Mouse (Mus musculus): ENCODE measurements around the gene Tsku. TPM values are rescaled to one million over a fixed set of nuclear protein-coding genes. Genes with fewer than 3 reads are reported as not detected.

Tsku gene
- polyA plus RNA-seq, 1 experiment = 1.7 TPM

GRCm38 (mm10) chr7:98345036-98345435, 16.1 kb downstream of the Tsku start:
- Histone ChIP-seq H3K4me3 (replicated peaks; ENCODE audit: insufficient read depth, low read depth, low read length) (no peak overlapping the region), H3K27ac (ENCODE audit: insufficient read depth, low read length) (no peak overlapping the region), H3K4me1 (ENCODE audit: control insufficient read depth, insufficient read depth, low read length) (no peaks in the 10 kb centered on the region), H3K27me3 (ENCODE audit: control insufficient read depth, insufficient read depth, low read length) (no peaks in the 10 kb centered on the region)
- TF ChIP-seq POLR2A (IDR thresholded peaks at IDR 0.05; ENCODE audit: borderline replicate concordance, insufficient read depth, low read length) (no peak), CTCF (IDR thresholded peaks at IDR 0.05; ENCODE audit: borderline replicate concordance, insufficient read depth, low read depth, low read length) (no peak)
- no peak for DNase-seq
- WGBS = 48% methylated on average over 6 of the region's 6 CpGs

- Histone ChIP-seq H3K4me1 (ENCODE audit: control insufficient read depth, insufficient read depth, low read length) (no peaks in the 10 kb centered on the region), H3K4me3 (replicated peaks; ENCODE audit: insufficient read depth, low read depth, low read length) (no peak overlapping the region), H3K27me3 (ENCODE audit: control insufficient read depth, insufficient read depth, low read length) (no peaks in the 10 kb centered on the region; the same call in 1 of the 2 replicates), H3K27ac (ENCODE audit: insufficient read depth, low read length) (no peak overlapping the region)
- TF ChIP-seq CTCF (IDR thresholded peaks at IDR 0.05; ENCODE audit: borderline replicate concordance, insufficient read depth, low read depth, low read length) (peak; percentile 55; the same call in 1 of the 2 replicates), POLR2A (IDR thresholded peaks at IDR 0.05; ENCODE audit: borderline replicate concordance, insufficient read depth, low read length) (no peak)
- WGBS = 31% methylated on average over 3 of the region's 3 CpGs
- peak in 1 of 2 experiments; percentile 40 for DNase-seq
Measured at GRCm38 (mm10) chr7:98344361-98344760, 16.8 kb downstream of the Tsku start.

DNA sequence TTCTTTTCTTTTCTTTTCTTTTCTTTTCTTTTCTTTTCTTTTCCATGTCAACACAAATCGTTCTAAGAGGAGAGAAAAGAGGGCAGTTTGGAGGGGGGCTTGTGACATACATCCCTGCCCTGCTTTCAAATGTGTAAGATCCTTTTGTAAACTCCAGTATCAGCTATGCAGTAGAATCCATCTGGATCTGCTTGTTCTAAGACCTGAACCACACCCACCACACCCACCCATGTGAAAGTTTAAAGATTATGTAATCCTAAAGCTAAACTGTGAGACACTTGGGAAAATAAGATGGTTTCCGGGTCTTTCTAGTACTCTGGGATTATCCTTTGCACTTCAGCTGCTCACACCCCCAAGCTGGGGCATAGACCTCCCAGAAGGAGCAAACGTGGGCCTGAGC, 18.9 kb downstream of the Tsku start:
- no peak for DNase-seq
- H3K27me3 ChIP-seq (ENCODE audit: control insufficient read depth, insufficient read depth, low read length) = no peaks in the 10 kb centered on the region; the same call in 1 of the 2 replicates
- H3K4me1 ChIP-seq (ENCODE audit: control insufficient read depth, insufficient read depth, low read length) = no peaks in the 10 kb centered on the region
- TF ChIP-seq CTCF (IDR thresholded peaks at IDR 0.05; ENCODE audit: borderline replicate concordance, insufficient read depth, low read depth, low read length) (no peak), POLR2A (IDR thresholded peaks at IDR 0.05; ENCODE audit: borderline replicate concordance, insufficient read depth, low read length) (no peak)
- no peak overlapping the region for H3K4me3 ChIP-seq (replicated peaks; ENCODE audit: insufficient read depth, low read depth, low read length)
- H3K27ac ChIP-seq (ENCODE audit: insufficient read depth, low read length) = no peak overlapping the region
- WGBS = 67% methylated on average over 3 of the region's 3 CpGs

DNA sequence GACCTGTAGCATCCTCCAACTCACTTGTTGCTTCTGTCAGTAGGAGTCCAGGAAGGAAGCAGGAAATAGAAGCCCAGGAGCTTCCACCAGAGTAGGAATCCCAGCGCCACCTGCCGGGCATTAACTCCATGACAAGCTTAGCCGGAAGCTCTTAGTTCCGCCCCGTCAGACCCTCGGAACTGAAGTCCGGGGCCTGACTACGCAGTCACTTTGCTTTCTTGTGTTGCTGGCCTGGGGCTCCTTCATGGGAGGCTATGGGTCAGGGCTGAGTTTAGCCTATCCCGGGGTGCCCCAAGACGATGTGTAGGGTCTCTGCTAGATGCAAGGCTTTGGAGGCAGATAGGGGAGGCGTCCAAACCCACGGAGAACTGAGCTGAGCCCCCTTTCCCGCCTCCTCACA, 19.7 kb downstream of the Tsku start:
- H3K27ac ChIP-seq (ENCODE audit: insufficient read depth, low read length) = no peak overlapping the region
- H3K27me3 ChIP-seq (ENCODE audit: control insufficient read depth, insufficient read depth, low read length) = no peaks in the 10 kb centered on the region; the same call in 1 of the 2 replicates
- no peaks in the 10 kb centered on the region for H3K4me1 ChIP-seq (ENCODE audit: control insufficient read depth, insufficient read depth, low read length)
- H3K4me3 ChIP-seq (replicated peaks; ENCODE audit: insufficient read depth, low read depth, low read length) = peak overlapping the region; percentile 23
- DNase-seq = peak; percentile 50 to 71
- 2% methylated on average over 13 of the region's 13 CpGs for WGBS
- TF ChIP-seq POLR2A (IDR thresholded peaks at IDR 0.05; ENCODE audit: borderline replicate concordance, insufficient read depth, low read length) (no peak), CTCF (IDR thresholded peaks at IDR 0.05; ENCODE audit: borderline replicate concordance, insufficient read depth, low read depth, low read length) (peak; percentile 71)

DNA sequence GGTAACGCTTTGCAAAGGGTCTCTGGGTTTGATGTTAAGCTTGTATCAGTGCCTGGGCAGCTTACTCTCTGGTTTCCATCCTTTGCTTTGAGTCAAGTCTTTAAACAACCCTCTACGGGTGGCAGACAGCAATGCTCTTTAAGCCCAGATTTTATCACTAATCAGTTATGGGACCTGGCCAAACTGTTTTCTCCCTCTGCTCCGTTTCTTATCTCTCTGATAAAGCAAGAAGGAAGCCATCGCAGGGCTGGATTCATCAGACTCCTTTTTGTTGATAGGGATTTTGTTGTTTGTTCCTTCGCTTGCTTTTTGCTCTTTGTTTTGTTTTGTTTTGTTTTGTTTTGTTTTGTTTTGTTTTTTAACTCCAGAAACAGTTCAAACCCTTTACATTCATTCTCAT, 20.8 kb downstream of the Tsku start:
- WGBS = 88% methylated on average over 5 of the region's 5 CpGs
- Histone ChIP-seq H3K4me1 (ENCODE audit: control insufficient read depth, insufficient read depth, low read length) (no peaks in the 10 kb centered on the region), H3K27ac (ENCODE audit: insufficient read depth, low read length) (no peak overlapping the region), H3K27me3 (ENCODE audit: control insufficient read depth, insufficient read depth, low read length) (no peaks in the 10 kb centered on the region; the same call in 1 of the 2 replicates), H3K4me3 (replicated peaks; ENCODE audit: insufficient read depth, low read depth, low read length) (no peak overlapping the region)
- no peak for TF ChIP-seq CTCF (IDR thresholded peaks at IDR 0.05; ENCODE audit: borderline replicate concordance, insufficient read depth, low read depth, low read length)
- no peak for TF ChIP-seq POLR2A (IDR thresholded peaks at IDR 0.05; ENCODE audit: borderline replicate concordance, insufficient read depth, low read length)
- DNase-seq = no peak

- Histone ChIP-seq H3K27me3 (ENCODE audit: control insufficient read depth, insufficient read depth, low read length) (no peaks in the 10 kb centered on the region), H3K4me1 (ENCODE audit: control insufficient read depth, insufficient read depth, low read length) (no peaks in the 10 kb centered on the region; the same call in none of the 2 replicates), H3K4me3 (replicated peaks; ENCODE audit: insufficient read depth, low read depth, low read length) (no peak overlapping the region), H3K27ac (ENCODE audit: insufficient read depth, low read length) (no peak overlapping the region)
- 84% methylated on average over 3 of the region's 3 CpGs for WGBS
- TF ChIP-seq POLR2A (IDR thresholded peaks at IDR 0.05; ENCODE audit: borderline replicate concordance, insufficient read depth, low read length) = no peak
- TF ChIP-seq CTCF (IDR thresholded peaks at IDR 0.05; ENCODE audit: borderline replicate concordance, insufficient read depth, low read depth, low read length) = no peak
- DNase-seq = no peak
Measured at GRCm38 (mm10) chr7:98333987-98334386, 27.1 kb downstream of the Tsku start.

- no peak overlapping the region for H3K27ac ChIP-seq (ENCODE audit: insufficient read depth, low read length)
- no peaks in the 10 kb centered on the region for H3K27me3 ChIP-seq (ENCODE audit: control insufficient read depth, insufficient read depth, low read length)
- no peak overlapping the region for H3K4me3 ChIP-seq (replicated peaks; ENCODE audit: insufficient read depth, low read depth, low read length)
- DNase-seq = no peak
- 94% methylated on average over 5 of the region's 5 CpGs for WGBS
- no peak for TF ChIP-seq CTCF (IDR thresholded peaks at IDR 0.05; ENCODE audit: borderline replicate concordance, insufficient read depth, low read depth, low read length)
- no peak for TF ChIP-seq POLR2A (IDR thresholded peaks at IDR 0.05; ENCODE audit: borderline replicate concordance, insufficient read depth, low read length)
- H3K4me1 ChIP-seq (ENCODE audit: control insufficient read depth, insufficient read depth, low read length) = no peaks in the 10 kb centered on the region; the same call in none of the 2 replicates
Measured at GRCm38 (mm10) chr7:98333507-98333906, 27.6 kb downstream of the Tsku start.

DNA sequence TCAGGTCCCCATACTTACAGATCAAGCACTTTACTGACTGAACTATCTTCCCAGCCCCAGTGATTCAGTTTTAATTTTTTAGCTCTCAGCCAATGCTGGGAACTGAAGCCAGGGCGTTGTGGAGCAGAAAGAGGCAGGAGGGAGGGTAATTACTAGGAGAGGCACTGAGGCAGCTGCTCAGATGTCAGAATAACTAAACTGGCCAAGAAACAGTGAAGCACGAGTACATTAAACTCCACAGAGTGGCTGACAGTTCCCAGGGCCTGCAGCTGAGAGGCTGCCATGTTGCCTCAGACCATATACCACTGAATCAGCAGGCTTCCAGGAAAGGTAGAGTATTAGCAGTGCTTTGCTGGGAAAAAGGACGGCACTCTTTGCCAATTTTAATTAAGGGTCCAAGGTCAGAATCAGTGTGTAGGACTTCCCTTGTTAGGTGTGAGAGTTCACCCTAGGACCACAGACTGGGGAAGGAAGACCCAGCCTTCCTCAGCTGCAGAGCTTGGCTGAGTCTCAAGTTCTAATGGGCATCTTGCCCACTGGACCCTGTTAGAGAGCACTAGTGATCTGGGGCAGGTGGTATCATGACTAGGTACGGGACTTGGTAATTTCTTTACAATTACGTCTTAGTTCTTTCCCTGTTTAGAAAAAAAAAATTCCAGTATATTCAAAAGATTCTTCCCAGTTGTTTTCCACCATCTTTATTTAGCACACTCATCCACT, 28.3 kb downstream of the Tsku start:
- Histone ChIP-seq H3K4me3 (replicated peaks; ENCODE audit: insufficient read depth, low read depth, low read length) (no peak overlapping the region), H3K27ac (ENCODE audit: insufficient read depth, low read length) (no peak overlapping the region), H3K27me3 (ENCODE audit: control insufficient read depth, insufficient read depth, low read length) (no peaks in the 10 kb centered on the region), H3K4me1 (ENCODE audit: control insufficient read depth, insufficient read depth, low read length) (no peaks in the 10 kb centered on the region; the same call in none of the 2 replicates)
- TF ChIP-seq POLR2A (IDR thresholded peaks at IDR 0.05; ENCODE audit: borderline replicate concordance, insufficient read depth, low read length) (no peak), CTCF (IDR thresholded peaks at IDR 0.05; ENCODE audit: borderline replicate concordance, insufficient read depth, low read depth, low read length) (no peak)
- WGBS = 61% methylated on average over 5 of the region's 5 CpGs
- no peak for DNase-seq
